Mouse (Mus musculus) neural tube, embryonic 13.5 days (tissue): Measurements from ENCODE around the gene Pigu. TPM values are rescaled to one million over a fixed set of nuclear protein-coding genes. Genes with fewer than 3 reads are reported as not detected.

Experiments
- ATAC-seq: fragments of 200-750 bp; cut with Nextera tagmentation; 2 replicates; pipeline ENCODE4 v1.8.0; 2017; ENCODE audit warnings: low read depth, mild to moderate bottlenecking, moderate TSS enrichment, moderate library complexity
- H3K27ac ChIP-seq: fragments of 300-500 bp; sonication (generic); replicated peaks from 2 replicates; pipeline ENCODE4 v1.5.1; 2015; ENCODE audit warnings: moderate library complexity, mild to moderate bottlenecking, inconsistent platforms
- H3K27me3 ChIP-seq: fragments of 300-500 bp; sonication (generic); 2 replicates; pipeline ENCODE4 v1.6.1; 2015; ENCODE audit warnings: mild to moderate bottlenecking, inconsistent platforms
- H3K36me3 ChIP-seq: fragments of 300-500 bp; sonication (generic); 2 replicates; pipeline ENCODE4 v1.6.1; 2015; ENCODE audit warnings: mild to moderate bottlenecking, inconsistent platforms
- H3K4me1 ChIP-seq: fragments of 300-500 bp; sonication (generic); replicated peaks from 2 replicates; pipeline ENCODE4 v1.6.1; 2015; ENCODE audit warnings: inconsistent platforms
- H3K4me2 ChIP-seq: fragments of 300-500 bp; sonication (generic); 2 replicates; pipeline ENCODE4 v1.6.1; 2015; ENCODE audit warnings: inconsistent platforms, mild to moderate bottlenecking, moderate library complexity
- H3K4me3 ChIP-seq: fragments of 300-500 bp; sonication (generic); 2 replicates; pipeline ENCODE4 v1.5.1; 2015; ENCODE audit warnings: mild to moderate bottlenecking, inconsistent platforms
- H3K9ac ChIP-seq: fragments of 300-500 bp; sonication (generic); 2 replicates; pipeline ENCODE4 v1.6.1; 2015; ENCODE audit warnings: moderate library complexity, mild to moderate bottlenecking, inconsistent platforms
- H3K9me3 ChIP-seq: fragments of 300-500 bp; sonication (generic); 2 replicates; pipeline ENCODE4 v1.6.1; 2016; ENCODE audit warnings: inconsistent platforms
- WGBS: fragments of 180-500 bp; shearing (Covaris S2); methylation state at CpG from one replicate; pipeline ENCODE4 v1.1.7; 2015; 5-methylcytosine and 5-hydroxymethylcytosine counted together
- polyA plus RNA-seq: library from polyadenylated mRNA; unstranded; fragments of >200 nt; fragmentation: Nextera tagmentation; extraction: Ambion mirVana; gene quantifications from 2 replicates; pipeline ENCODE4 v1.2.1, GENCODE M21; 2015

Pigu gene
- polyA plus RNA-seq, result 51.3 and 55.5 TPM in 2 replicates

GRCm38 (mm10) chr2:155356971-155357591 lies at the start of gene Pigu:
Gene Pigu, minus strand, starts transcription at chr2:155357430.
- no peaks in the 10 kb centered on the region for H3K36me3 ChIP-seq
- ATAC-seq, result peak; percentile 100
- H3K4me3 ChIP-seq, result peak within 1 kb of the TSS; percentile 87
- under 1% methylated on average over 38 of the region's 38 CpGs for WGBS
- no peaks in the 10 kb centered on the region for H3K27me3 ChIP-seq
- peaks cover 14% of the 10 kb centered on the region for H3K4me1 ChIP-seq
- no peaks in the 10 kb centered on the region for H3K9me3 ChIP-seq
- peak within 1 kb of the TSS; percentile 84 for H3K4me2 ChIP-seq
- peak within 1 kb of the TSS; percentile 84 for H3K27ac ChIP-seq
- H3K9ac ChIP-seq, result peak within 1 kb of the TSS; percentile 84

- Histone ChIP-seq H3K36me3 (peaks cover 69% of the 10 kb centered on the region), H3K4me2 (no peak overlapping the region), H3K27me3 (no peaks in the 10 kb centered on the region), H3K9me3 (no peaks in the 10 kb centered on the region), H3K4me1 (no peaks in the 10 kb centered on the region), H3K4me3 (no peak overlapping the region), H3K9ac (no peak overlapping the region), H3K27ac (no peak overlapping the region)
- WGBS, result 89% methylated on average over 1 of the region's 1 CpGs
- no peak for ATAC-seq
Measured at GRCm38 (mm10) chr2:155404635-155405034, 47.4 kb upstream of the Pigu start.

GRCm38 (mm10) chr2:155401926-155402325 lies 44.7 kb upstream of the Pigu start:
- no peak for ATAC-seq
- H3K27ac ChIP-seq, result no peak overlapping the region
- no peaks in the 10 kb centered on the region for H3K9me3 ChIP-seq
- no peaks in the 10 kb centered on the region for H3K27me3 ChIP-seq
- no peak overlapping the region for H3K9ac ChIP-seq
- no peak overlapping the region for H3K4me3 ChIP-seq
- H3K36me3 ChIP-seq, result peaks cover 60% of the 10 kb centered on the region
- WGBS, result 96% methylated on average over 4 of the region's 4 CpGs
- no peaks in the 10 kb centered on the region for H3K4me1 ChIP-seq
- H3K4me2 ChIP-seq, result no peak overlapping the region

- no peak for ATAC-seq
- Histone ChIP-seq H3K4me3 (no peak overlapping the region), H3K9me3 (no peaks in the 10 kb centered on the region), H3K27ac (no peak overlapping the region), H3K4me1 (no peaks in the 10 kb centered on the region), H3K9ac (no peak overlapping the region), H3K36me3 (peaks cover 53% of the 10 kb centered on the region), H3K4me2 (no peak overlapping the region), H3K27me3 (no peaks in the 10 kb centered on the region)
Measured at GRCm38 (mm10) chr2:155400276-155400675, 43.0 kb upstream of the Pigu start.

GRCm38 (mm10) chr2:155394586-155394985 lies 37.4 kb upstream of the Pigu start:
- Histone ChIP-seq H3K4me2 (no peak overlapping the region), H3K27ac (no peak overlapping the region), H3K4me1 (no peaks in the 10 kb centered on the region), H3K27me3 (no peaks in the 10 kb centered on the region), H3K4me3 (no peak overlapping the region), H3K36me3 (peaks cover 45% of the 10 kb centered on the region), H3K9ac (no peak overlapping the region), H3K9me3 (no peaks in the 10 kb centered on the region)
- WGBS, result 90% methylated on average over 5 of the region's 5 CpGs
- ATAC-seq, result no peak

- WGBS, result 94% methylated on average over 2 of the region's 2 CpGs
- no peaks in the 10 kb centered on the region for H3K9me3 ChIP-seq
- no peak overlapping the region for H3K27ac ChIP-seq
- no peak for ATAC-seq
- H3K27me3 ChIP-seq, result no peaks in the 10 kb centered on the region
- peaks cover 37% of the 10 kb centered on the region for H3K4me1 ChIP-seq
- H3K9ac ChIP-seq, result no peak overlapping the region
- H3K36me3 ChIP-seq, result peaks cover 62% of the 10 kb centered on the region
- no peak overlapping the region for H3K4me2 ChIP-seq
- no peak overlapping the region for H3K4me3 ChIP-seq
Measured at GRCm38 (mm10) chr2:155388573-155388972, 31.3 kb upstream of the Pigu start.

- WGBS, result 63% methylated on average over 4 of the region's 4 CpGs
- no peaks in the 10 kb centered on the region for H3K27me3 ChIP-seq
- peaks cover 50% of the 10 kb centered on the region for H3K4me1 ChIP-seq
- H3K27ac ChIP-seq, result peak overlapping the region; percentile 49; the same call in 1 of the 2 replicates
- ATAC-seq, result no peak
- peaks cover 62% of the 10 kb centered on the region for H3K36me3 ChIP-seq
- no peak overlapping the region for H3K4me3 ChIP-seq
- H3K9ac ChIP-seq, result no peak overlapping the region
- H3K9me3 ChIP-seq, result no peaks in the 10 kb centered on the region
- H3K4me2 ChIP-seq, result no peak overlapping the region
Measured at GRCm38 (mm10) chr2:155387052-155387451, 29.8 kb upstream of the Pigu start.

- no peaks in the 10 kb centered on the region for H3K27me3 ChIP-seq
- WGBS, result 10% methylated on average over 27 of the region's 27 CpGs
- peaks cover 50% of the 10 kb centered on the region for H3K4me1 ChIP-seq
- H3K4me2 ChIP-seq, result peak overlapping the region; percentile 88
- H3K4me3 ChIP-seq, result no peak overlapping the region
- no peaks in the 10 kb centered on the region for H3K9me3 ChIP-seq
- ATAC-seq, result no peak
- H3K27ac ChIP-seq, result peak overlapping the region; percentile 49
- H3K9ac ChIP-seq, result peak overlapping the region; percentile 63
- peaks cover 62% of the 10 kb centered on the region for H3K36me3 ChIP-seq
Measured at GRCm38 (mm10) chr2:155386534-155386899, 29.3 kb upstream of the Pigu start.

- Histone ChIP-seq H3K9ac (peak overlapping the region; percentile 63), H3K27me3 (no peaks in the 10 kb centered on the region), H3K4me1 (peaks cover 52% of the 10 kb centered on the region), H3K9me3 (no peaks in the 10 kb centered on the region), H3K4me2 (peak overlapping the region; percentile 88), H3K4me3 (peak overlapping the region; percentile 13; the same call in 1 of the 2 replicates), H3K36me3 (peaks cover 56% of the 10 kb centered on the region), H3K27ac (peak overlapping the region; percentile 54)
- WGBS, result 21% methylated on average over 18 of the region's 18 CpGs
- no peak for ATAC-seq
Measured at GRCm38 (mm10) chr2:155385731-155386533, 28.7 kb upstream of the Pigu start.

- Histone ChIP-seq H3K27ac (peak overlapping the region; percentile 54), H3K4me3 (0 out of 2 replicates have a peak overlapping the region, but pooled peaks have one; percentile 6), H3K9ac (peak overlapping the region; percentile 63), H3K9me3 (no peaks in the 10 kb centered on the region), H3K4me2 (peak overlapping the region; percentile 88), H3K4me1 (peaks cover 61% of the 10 kb centered on the region), H3K27me3 (no peaks in the 10 kb centered on the region), H3K36me3 (peaks cover 49% of the 10 kb centered on the region)
- ATAC-seq, result no peak
- 19% methylated on average over 7 of the region's 7 CpGs for WGBS
Measured at GRCm38 (mm10) chr2:155385090-155385489, 27.9 kb upstream of the Pigu start.

GRCm38 (mm10) chr2:155382791-155383438 lies 25.7 kb upstream of the Pigu start:
- Histone ChIP-seq H3K4me2 (peak overlapping the region; percentile 88), H3K4me3 (peak overlapping the region; percentile 74), H3K36me3 (peaks cover 28% of the 10 kb centered on the region), H3K9ac (peak overlapping the region; percentile 95), H3K4me1 (peaks cover 62% of the 10 kb centered on the region), H3K27ac (peak overlapping the region; percentile 99), H3K27me3 (peaks cover 10% of the 10 kb centered on the region), H3K9me3 (no peaks in the 10 kb centered on the region)
- ATAC-seq, result no peak
- 82% methylated on average over 2 of the region's 2 CpGs for WGBS

- peak; percentile 23; the same call in 1 of the 2 replicates for ATAC-seq
- H3K4me2 ChIP-seq, result peak overlapping the region; percentile 88
- peaks cover 62% of the 10 kb centered on the region for H3K4me1 ChIP-seq
- H3K4me3 ChIP-seq, result peak overlapping the region; percentile 74
- peaks cover 10% of the 10 kb centered on the region for H3K27me3 ChIP-seq
- H3K9ac ChIP-seq, result peak overlapping the region; percentile 95
- WGBS, result 27% methylated on average over 6 of the region's 6 CpGs
- H3K27ac ChIP-seq, result peak overlapping the region; percentile 99
- H3K36me3 ChIP-seq, result peaks cover 22% of the 10 kb centered on the region
- H3K9me3 ChIP-seq, result no peaks in the 10 kb centered on the region
Measured at GRCm38 (mm10) chr2:155382332-155382700, 25.1 kb upstream of the Pigu start.
